Mouse (Mus musculus): Measurements from ENCODE around the gene Car10.
A peak's percentile ranks its signal among the peaks of the same experiment; 100 is the strongest.
"Not testable (repeated sequence)": the region's sequence is repeated elsewhere in the genome, so short reads cannot be mapped to it uniquely, and the experiment has no call there.

The Car10 gene

GRCm38 (mm10) chr11:93391159-93391558, 293.3 kb downstream of the Car10 start:
- DNase-seq (ENCODE audit: low read depth, low spot score) = no peak

- DNase-seq (ENCODE audit: low read depth, low spot score) = not testable (repeated sequence)
Measured at GRCm38 (mm10) chr11:93393371-93393770, 295.5 kb downstream of the Car10 start.

GRCm38 (mm10) chr11:93396356-93396755, 298.5 kb downstream of the Car10 start:
- no peak for DNase-seq (ENCODE audit: low read depth, low spot score)

- not testable (repeated sequence) for DNase-seq (ENCODE audit: low read depth, low spot score)
Measured at GRCm38 (mm10) chr11:93401167-93401566, 303.3 kb downstream of the Car10 start.

GRCm38 (mm10) chr11:93407981-93408380, 310.2 kb downstream of the Car10 start:
- DNase-seq (ENCODE audit: low read depth, low spot score) = no peak

GRCm38 (mm10) chr11:93431482-93431881, 333.7 kb downstream of the Car10 start:
- no peak for DNase-seq (ENCODE audit: low read depth, low spot score)

GRCm38 (mm10) chr11:93434997-93435915, 337.4 kb downstream of the Car10 start:
- DNase-seq (ENCODE audit: low read depth, low spot score) = no peak

- DNase-seq (ENCODE audit: low read depth, low spot score) = no peak
Measured at GRCm38 (mm10) chr11:93436892-93437291, 339.1 kb downstream of the Car10 start.

- DNase-seq (ENCODE audit: low read depth, low spot score) = no peak
Measured at GRCm38 (mm10) chr11:93440466-93440865, 342.6 kb downstream of the Car10 start.

GRCm38 (mm10) chr11:93443777-93444176, 345.9 kb downstream of the Car10 start:
- no peak for DNase-seq (ENCODE audit: low read depth, low spot score)

- no peak for DNase-seq (ENCODE audit: low read depth, low spot score)
Measured at GRCm38 (mm10) chr11:93444741-93445140, 346.9 kb downstream of the Car10 start.

GRCm38 (mm10) chr11:93447566-93447965, 349.7 kb downstream of the Car10 start:
- no peak for DNase-seq (ENCODE audit: low read depth, low spot score)

- DNase-seq (ENCODE audit: low read depth, low spot score) = no peak
Measured at GRCm38 (mm10) chr11:93448290-93449256, 350.7 kb downstream of the Car10 start.

GRCm38 (mm10) chr11:93450535-93450934, 352.7 kb downstream of the Car10 start:
- no peak for DNase-seq (ENCODE audit: low read depth, low spot score)

- no peak for DNase-seq (ENCODE audit: low read depth, low spot score)
Measured at GRCm38 (mm10) chr11:93466221-93466620, 368.4 kb downstream of the Car10 start.

GRCm38 (mm10) chr11:93467711-93468110, 369.9 kb downstream of the Car10 start:
- no peak for DNase-seq (ENCODE audit: low read depth, low spot score)

GRCm38 (mm10) chr11:93470771-93471170, 372.9 kb downstream of the Car10 start:
- no peak for DNase-seq (ENCODE audit: low read depth, low spot score)

GRCm38 (mm10) chr11:93471573-93472179, 373.8 kb downstream of the Car10 start:
- DNase-seq (ENCODE audit: low read depth, low spot score) = peak; percentile 65

- no peak for DNase-seq (ENCODE audit: low read depth, low spot score)
Measured at GRCm38 (mm10) chr11:93484661-93485060, 386.8 kb downstream of the Car10 start.

- DNase-seq (ENCODE audit: low read depth, low spot score) = no peak
Measured at GRCm38 (mm10) chr11:93487021-93487420, 389.2 kb downstream of the Car10 start.

GRCm38 (mm10) chr11:93487913-93488604, 390.2 kb downstream of the Car10 start:
- no peak for DNase-seq (ENCODE audit: low read depth, low spot score)
